Mouse (Mus musculus) naive thymus-derived CD4-positive, alpha-beta T cell, adult 2 months (primary cell): ENCODE measurements around the gene Elane.

Experiments used
- DNase-seq: peaks from one replicate; pipeline ENCODE4 v3.0.0-alpha.2; 2011; ENCODE audit warnings: low read depth

The Elane gene

DNA sequence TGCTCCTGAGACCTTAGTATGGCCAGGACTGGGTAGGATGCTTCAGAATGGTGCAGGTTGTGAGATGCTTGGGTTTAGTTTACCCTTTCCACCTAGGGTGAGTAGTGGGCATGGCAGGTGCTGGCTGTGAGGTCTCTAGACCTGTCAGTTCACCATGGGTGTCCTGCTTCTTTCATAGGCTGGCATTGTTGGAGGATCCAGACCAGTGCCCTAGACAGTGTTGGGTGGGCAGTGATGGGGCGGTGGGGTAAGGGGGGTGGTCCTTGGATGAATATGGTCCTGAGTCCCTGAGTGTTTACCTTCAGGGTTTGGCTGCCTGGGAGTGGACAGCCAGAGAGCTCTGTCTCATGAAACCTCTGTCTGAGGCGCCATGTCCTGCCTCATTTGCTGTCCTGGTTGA lies 28.2 kb upstream of the Elane start:
- no peak for DNase-seq

DNA sequence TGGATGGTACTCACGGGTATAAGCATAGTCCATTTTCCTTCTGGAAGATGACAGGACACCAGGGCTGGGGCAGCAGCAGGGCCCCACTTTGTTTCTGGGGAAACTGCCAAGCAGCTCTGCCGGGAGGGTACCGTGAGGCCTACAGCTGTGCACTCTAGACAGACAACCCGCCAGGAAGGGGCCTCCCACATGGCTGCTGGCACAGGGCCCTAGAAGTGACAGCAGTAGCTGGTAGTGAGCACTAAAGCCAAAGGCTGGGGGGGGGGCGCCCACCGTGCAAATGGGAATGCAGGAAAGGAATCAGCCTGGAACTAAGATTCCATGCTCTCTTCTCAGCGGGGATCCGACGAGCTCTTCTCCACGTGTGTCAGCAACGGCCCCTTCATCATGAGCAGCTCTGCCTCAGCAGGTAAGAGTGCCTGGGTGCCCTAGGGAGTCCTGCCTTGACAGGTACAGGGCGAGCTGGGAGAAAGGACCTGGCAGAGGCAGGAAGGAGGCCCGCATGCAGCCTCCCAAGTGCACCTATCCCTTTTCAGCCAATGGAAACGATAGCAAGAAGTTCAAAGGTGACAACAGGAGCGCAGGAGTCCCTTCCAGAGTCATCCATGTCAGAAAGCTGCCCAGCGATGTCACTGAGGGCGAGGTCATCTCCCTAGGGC lies 27.5 kb upstream of the Elane start:
- DNase-seq, result peak; percentile 38

DNA sequence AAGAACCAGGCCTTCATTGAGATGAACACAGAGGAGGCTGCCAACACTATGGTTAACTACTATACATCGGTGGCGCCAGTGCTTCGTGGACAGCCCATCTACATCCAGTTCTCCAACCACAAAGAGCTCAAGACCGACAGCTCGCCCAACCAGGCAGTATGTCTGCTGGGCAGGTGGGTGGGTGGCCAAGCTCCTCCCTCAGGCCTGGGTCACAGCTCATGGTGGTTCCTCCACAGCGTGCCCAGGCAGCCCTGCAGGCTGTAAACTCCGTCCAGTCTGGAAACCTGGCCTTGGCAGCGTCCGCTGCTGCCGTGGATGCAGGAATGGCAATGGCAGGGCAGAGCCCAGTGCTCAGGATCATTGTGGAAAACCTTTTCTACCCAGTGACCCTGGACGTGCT lies 26.9 kb upstream of the Elane start:
- no peak for DNase-seq

DNA sequence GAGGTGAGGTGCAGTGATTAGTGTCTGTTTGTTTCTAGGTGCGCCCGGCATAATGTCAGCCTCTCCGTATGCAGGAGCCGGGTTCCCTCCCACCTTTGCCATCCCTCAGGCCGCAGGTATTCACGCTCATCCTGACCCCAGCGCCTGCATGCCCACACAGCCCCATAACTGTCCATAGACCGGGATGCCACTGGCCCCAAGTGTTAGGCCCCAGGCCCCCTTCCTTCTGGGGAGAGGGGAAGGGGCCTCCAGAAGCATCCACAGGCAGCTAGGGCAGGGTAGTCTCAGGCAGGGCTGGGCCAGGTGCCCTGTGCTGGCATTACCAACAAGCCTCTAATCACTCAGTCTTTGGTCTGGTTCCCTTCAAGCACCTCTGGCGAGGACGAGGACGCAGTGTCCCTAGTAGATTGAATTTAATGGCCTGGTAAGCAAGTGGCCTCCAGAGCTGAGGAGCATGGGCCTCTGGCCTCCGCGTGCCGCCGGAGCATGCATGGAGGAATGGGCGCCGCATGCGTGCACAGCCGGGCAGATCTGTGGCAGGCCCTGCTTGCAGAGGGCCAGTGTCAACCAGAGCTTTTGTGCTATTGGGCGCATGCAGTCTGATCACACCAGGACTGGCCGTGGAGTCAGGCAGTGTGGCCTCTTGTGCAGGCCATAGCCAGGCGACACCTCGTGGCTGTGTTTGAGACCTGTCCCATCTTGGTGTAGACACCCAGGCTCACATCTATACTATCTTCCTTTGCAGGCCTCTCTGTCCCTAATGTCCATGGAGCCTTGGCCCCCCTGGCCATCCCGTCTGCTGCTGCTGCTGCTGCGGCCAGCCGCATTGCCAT lies 25.8 kb upstream of the Elane start:
- peak; percentile 21 for DNase-seq

DNA sequence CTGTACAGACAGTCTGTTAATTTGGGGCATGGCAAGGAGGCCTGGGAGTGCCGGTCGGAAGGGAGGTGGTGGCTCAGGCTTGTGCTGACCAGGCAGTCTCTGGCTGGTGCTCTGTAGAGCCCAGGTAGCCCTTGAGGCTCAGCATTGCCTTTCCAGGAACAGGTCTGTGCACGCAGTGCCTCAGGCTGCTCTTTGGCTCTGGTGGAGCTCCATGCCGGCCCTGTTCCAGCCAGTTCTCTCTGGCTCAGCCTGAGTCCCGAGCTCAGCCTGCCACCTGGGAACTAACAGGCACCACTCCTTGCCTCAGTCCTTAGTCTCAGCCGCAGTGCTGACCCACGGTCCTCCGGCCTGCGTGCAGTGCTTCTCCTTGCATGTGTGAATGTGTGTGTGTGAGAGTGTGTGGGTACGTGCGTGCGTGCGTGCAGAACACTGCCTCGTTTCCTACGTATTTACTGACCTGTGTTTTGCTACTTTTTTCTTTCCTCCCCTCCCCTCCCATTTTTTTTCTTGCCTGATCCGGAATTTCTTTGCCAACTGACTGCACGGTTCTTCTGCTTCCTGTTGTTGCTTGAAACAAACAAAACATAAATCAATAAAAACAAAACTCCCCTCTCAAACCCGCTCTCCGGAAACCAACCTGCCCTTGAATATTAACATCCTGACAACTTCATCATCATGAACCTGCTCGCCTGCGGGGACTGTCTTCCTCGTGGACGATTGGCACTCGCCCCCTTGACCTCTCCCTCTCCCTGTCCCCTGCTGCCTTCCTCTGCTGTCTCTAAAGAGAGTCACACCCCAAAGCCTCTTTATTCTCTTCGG lies 24.6 kb upstream of the Elane start:
- no peak for DNase-seq

DNA sequence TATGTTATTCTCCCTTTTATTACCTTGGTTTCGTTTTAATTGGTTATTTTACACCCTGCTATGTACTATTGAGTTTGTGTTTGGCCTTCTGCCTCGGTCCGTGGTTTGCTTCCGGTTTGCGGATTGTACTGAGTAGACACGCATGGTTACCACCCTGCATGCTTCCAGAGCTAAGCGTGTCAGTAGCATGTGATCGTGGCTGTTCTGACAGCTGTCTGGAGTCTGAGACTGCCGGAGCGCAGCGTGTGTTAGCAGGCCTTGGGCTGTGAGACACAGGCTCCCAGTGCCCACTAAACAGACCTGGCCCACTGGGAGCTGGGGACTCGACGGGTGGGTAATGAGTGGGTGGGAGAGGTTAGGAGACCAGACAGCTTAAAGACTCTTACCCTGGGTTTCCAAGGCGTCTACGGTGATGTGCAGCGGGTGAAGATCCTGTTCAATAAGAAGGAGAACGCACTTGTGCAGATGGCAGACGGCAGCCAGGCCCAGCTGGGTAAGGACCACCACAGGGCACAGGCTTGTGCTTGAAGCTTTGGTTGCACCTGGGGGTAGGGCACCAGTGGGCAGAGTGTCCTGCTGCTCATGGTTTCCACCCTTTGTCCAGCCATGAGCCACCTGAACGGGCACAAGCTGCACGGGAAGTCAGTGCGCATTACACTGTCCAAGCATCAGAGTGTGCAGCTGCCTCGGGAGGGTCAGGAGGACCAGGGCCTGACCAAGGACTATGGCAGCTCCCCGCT lies 23.8 kb upstream of the Elane start:
- no peak for DNase-seq

DNA sequence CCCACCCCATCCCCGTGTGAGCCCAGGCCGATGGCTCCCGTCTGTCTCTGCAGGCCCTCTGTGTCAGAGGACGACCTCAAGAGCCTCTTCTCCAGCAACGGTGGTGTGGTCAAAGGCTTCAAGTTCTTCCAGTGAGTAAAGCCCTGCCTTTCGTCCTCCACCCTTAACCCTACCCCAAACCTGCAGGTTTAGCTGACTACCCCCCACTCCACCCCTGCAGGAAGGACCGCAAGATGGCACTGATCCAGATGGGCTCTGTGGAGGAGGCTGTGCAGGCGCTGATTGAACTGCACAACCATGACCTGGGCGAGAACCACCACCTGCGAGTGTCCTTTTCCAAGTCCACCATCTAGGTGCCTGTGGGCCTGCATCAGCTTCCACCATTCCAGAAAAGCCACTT lies 23.1 kb upstream of the Elane start:
- no peak for DNase-seq

DNA sequence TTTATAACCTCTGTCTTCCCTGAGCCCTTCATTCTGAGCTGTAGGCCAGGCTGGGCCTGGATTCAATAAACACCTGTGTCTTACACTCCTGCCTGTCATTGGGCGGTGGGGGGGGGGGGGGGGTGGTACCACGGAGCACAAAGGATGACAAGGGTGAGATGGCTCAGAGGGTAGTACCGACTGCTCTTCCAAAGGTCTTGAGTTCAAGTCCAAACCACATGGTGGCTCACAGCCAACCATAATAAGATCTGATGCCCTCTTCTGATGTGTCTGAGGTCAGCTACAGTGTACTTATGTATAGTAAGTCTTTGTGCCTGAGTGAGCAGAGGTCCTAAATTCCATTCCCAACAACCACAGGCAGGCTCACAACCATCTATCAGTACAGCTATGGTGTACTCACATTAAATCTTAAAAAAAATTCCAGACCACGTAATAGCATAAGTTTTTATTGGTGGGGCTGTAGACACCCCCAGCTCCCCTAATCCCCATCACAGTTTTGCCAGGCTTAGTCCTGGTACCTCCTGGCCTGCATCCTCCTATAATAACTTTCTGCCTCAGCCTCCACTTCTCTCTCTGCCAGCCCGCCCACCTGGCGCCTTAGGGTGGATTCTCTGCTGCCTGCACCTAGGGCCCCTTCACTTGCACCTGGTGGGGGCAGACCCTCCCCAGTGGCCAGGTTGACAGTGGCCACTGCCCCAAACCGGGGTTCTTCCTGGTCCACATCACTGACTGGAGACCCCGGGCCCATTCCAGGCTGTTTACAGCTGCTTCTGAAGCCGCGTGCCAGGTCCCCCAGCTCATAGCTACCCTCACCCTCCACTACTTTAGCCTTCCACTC lies 21.5 kb upstream of the Elane start:
- peak; percentile 36 for DNase-seq

DNA sequence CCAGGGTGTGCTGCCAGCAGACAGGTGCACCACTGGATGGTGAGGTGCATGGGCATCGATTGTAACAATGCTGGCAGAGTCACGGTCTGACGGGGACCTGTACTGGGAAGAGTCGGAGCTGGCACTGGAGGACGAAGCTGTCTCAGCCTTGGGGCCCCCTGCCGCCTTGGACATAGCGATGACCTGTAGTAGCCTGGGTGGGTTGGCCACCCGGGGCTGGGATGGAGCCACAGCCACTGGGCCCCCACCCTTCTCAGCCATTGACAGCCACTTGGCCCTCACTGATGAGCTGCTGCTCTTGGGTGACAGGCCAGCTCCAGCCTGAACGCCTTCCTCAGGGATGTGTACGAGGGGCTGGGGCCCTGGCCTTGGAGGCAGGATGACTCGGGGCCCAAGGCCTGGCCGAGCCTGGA lies 20.9 kb upstream of the Elane start:
- no peak for DNase-seq

DNA sequence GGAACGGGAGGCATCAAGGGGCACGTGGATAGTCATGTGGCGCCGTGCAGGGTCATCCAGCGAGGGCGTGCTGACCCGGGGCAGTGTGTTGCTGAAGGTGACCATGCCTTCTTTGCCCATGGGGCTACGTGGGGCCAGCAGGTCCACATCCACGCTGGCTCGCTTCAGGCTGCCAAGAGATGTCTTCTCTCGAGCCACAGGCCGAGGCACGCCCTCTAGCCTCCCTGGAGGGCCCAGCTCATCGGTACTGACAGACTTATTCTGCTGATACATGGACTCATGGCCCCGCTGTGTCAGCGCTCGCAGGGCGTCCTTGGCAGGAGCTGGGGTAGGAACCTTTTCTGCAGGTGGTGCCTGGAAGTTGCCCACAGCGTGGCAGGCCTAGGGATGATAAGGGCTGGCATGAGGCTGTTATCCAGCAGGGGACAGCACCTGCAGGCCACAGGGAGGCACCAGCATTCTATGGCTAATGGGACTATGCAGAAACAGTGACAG lies 20.2 kb upstream of the Elane start:
- peak; percentile 21 for DNase-seq

DNA sequence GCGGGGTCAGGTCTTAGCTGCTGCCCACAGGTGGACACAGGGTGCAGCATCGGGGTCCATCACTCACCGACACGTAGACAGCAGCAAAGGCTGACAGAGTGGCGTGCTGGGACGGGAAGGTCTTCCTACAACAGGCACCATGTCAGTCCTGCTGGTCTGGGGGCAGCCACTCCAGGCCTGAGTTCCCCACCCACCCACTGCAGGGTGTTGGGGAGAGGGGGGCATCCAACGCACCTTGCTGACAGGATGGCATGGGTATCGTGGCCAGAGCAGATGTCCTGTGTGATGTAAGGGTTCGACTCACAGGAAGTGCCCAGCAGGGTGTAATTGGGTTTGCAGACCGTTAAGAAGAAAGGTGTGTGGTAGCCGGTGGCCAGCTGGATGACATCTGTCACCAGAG lies 19.4 kb upstream of the Elane start:
- DNase-seq, result no peak

DNA sequence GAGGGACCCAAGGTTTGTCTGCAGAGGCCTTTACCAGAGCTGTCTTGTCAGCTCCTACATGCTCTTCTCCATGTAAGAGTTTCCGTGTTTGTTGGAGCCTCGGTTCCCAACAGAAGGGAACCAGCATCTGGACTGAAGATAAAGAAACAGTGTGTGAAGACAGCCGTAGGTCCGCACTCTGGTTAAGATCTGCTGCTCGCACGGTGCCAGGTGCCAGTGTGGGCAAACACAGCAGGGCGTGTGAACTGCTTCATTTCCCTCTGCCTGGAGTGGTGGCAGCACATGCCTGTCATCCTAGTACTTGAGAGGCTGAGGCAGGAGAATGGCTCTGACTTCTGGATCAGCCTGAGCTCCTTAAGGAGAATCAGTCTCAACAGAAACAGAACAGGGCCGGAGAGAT lies 14.2 kb upstream of the Elane start:
- no peak for DNase-seq

DNA sequence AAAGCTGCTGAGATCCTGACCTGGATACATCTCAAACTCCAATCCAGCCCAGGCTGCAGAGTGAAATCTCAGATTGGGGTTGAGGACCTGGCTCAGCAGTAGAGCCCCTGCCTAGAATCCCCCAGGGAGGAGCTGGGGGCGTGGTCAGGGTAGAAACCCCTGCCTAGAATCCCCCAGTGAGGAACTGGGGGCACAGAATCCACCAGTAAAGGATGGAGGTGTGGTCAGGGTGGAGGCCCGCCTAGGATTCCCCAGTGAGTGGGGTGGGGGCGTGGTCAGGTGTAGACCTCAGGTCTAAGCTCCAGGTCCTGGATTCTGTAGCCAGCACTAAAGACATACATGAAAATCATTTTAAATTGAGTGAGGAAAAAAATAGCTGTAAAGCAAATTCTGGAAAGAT lies 13.2 kb upstream of the Elane start:
- DNase-seq, result no peak

DNA sequence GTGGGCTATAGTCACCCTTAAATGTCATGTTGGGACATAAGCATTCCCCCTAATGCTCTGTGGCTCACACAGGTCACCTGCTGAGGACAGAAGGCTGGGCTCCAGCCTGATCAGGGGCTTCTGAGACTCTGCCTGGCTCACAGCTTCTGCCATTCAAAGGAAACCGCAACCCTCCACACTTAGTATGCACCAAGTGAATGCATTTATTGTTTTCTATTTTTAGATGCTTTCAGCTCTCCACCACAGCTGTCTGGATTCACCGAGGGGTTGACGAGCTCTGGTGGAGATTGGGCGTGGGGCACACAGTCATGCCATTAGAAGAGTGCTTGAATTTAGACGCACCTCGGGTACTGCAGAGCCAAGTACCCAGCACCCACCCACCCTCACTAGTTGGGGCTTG lies 12.7 kb upstream of the Elane start:
- no peak for DNase-seq

DNA sequence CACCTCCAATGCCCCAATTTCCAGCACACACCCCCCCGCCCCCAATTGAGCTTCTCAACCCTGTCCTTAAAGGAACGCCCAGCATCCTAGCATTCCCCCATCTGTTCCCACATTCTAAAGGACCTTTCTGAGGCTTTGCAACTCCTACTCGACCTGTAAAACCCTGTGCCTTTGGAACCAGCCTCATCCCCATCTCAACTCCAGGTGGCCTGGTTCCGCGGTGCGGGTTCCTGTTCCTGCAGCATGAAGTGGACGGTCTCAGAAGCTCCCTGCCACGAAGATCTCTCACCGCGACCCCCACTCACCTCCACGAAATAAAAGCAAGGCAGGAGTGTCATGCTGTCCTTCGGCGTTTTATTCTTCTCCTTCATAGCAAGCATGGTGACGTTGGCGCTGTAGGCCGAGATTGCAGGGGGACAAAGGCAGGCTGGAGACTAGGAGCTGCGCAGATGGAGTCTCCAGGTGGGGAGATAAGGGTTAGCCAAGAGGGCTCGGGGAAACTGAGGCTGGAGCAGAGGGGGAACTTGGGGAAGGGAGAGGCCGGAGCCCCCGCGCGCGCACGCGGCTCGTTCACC lies 12.2 kb upstream of the Elane start:
- no peak for DNase-seq

DNA sequence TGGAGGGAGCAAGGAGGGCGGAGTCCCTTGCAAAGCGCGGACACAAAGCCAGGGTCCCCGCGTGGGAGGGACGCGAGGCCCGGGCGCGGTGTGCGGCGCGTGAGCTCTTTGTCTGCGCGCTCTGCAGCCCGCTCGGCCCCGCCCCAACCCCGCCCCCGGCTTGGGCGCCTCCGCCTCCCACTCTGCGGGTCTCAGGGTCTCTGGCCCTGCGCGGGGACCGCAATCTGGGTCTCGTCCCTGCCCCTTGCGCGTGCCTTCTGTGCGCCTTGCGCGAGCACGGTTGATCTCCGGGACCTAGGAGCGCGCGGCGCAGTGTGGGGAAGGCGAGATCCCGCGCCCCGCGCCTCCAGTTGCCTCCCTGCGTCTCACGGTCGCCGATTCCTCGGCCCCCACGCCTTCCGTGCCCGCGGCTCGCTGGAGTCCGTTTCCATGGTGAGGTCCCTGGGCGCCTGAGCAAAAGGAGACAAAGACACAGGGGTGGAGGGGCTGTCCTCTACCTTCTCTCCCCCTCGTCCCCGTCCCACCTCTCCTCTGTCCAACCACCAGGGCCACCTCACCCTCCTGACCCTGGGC lies 11.7 kb upstream of the Elane start, which contains the start of the genes Prtn3 and Plppr3:
Prtn3 (plus strand) TSS at position 187 of the 573 bp plus-strand sequence.
Plppr3 (minus strand) TSS at position 345 of the 573 bp plus-strand sequence.
- peak; percentile 37 for DNase-seq

DNA sequence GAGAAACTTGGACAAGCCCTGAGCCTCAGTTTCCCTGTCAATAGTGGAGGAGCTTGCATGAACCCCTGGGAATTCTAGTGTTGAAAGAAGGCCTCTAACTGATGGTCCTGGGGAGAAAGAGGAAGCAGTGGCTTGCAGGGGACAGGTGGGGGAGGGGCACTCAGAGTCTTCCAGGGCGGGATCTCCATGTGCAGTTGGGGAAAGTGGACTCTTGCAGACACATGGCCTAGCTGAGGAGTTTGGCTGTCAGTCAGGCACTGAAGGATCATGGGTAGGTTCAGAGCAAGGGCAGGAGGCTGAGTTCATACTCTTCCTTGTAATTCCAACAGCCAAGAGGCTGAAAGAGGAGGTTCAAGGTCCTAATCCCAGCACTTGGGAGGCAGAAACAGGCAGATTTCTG lies 8.9 kb upstream of the Elane start:
- peak; percentile 19 for DNase-seq

DNA sequence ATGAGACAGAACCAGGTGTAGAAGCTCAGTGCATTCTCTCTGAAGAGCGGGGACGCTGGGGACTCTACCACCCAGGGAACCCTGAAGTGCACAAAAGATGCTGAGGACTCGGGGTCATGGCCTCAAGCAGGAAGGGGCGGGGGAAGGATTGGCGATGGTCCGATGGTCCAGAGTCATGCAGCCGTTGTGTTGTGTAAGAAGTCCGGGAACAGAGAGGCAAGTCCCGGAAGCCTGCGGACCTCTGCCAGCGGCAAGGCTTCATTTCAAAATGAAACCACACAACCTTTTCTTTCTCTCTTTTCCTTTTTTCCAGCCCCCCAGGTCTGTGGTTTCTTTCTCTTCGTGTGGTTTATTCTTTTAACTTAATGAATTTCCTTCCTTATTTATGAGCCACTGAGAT lies 8.3 kb upstream of the Elane start:
- peak; percentile 51 for DNase-seq

DNA sequence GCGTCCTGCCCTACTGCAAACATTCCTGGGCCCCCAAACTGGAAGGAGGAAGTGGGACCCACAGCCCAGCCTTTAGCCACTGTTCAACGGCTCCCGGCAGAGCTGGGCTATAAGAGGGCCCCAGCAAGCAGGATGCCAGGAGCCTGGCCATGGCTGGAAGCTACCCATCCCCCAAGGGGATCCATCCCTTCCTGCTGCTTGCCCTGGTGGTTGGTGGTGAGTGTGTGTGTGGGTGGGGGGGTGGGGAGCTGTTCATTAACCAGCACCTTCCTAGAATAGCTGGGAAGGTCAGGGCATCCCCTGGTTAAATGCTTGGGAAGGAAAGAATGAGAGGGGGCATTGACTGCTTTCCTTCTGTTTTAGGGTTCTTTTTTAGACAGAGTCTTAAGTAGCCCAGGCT lies 6.5 kb upstream of the Elane start:
- no peak for DNase-seq

DNA sequence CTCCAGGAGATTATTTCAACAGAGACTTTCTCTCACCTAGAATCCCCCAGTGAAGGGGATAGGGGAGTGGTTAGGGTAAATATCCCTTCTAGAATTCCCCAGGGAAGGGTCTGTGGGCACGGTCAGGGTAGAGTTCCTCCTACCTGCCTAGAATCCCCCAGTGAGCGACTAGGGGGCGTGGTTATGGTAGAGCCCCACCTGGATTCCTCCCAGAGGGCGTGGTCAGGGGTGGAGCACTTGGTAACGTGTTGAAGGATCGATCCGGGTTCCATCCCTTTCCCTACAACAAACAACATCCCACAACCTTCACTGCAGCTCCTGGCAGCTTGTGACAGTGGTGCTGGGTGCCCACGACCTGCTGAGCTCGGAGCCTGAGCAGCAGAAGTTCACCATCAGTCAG lies 5.3 kb upstream of the Elane start:
- DNase-seq, result no peak
